Mouse (Mus musculus) cerebellum, adult (tissue): ENCODE measurements around the gene Gm10720.
"Not testable (repeated sequence)": the region's sequence is repeated elsewhere in the genome, so short reads cannot be mapped to it uniquely, and the experiment has no call there.

Experiments used
- ATAC-seq: cut with Nextera tagmentation; 2 replicates; pipeline ENCODE4 v1.9.2; 2017; ENCODE audit warnings: mild to moderate bottlenecking, moderate library complexity, mixed read lengths; ENCODE audit not compliant: insufficient number of reproducible peaks, low FRiP score, low TSS enrichment

Gene Gm10720

DNA sequence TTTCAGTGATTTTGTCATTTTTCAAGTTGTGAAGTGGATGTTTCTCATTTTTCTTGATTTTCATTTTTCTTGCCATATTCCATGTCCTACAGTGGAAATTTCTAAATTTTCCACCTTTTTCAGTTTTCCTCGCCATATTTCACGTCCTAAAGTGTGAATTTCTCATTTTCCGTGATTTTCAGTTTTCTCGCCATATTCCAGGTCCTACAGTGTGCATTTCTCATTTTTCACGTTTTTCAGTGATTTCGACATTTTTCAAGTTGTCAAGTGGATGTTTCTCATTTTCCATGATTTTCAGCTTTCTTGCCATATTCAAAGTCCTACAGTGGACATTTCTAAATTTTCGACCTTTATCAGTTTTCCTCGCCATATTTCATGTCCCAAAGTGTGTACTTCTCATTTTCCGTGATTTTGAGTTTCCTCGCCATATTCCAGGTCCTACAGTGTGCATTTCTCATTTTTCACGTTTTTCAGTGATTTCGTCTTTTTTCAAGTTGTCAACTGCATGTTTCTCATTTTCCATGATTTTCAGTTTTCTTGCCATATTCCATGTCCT is 9.5 kb downstream of the Gm10720 start, which contains the start of gene Gm10717:
Gene Gm10717, plus strand, starts transcription at position 506 of the 556 bp plus-strand sequence.
- ATAC-seq: not testable (repeated sequence)

DNA sequence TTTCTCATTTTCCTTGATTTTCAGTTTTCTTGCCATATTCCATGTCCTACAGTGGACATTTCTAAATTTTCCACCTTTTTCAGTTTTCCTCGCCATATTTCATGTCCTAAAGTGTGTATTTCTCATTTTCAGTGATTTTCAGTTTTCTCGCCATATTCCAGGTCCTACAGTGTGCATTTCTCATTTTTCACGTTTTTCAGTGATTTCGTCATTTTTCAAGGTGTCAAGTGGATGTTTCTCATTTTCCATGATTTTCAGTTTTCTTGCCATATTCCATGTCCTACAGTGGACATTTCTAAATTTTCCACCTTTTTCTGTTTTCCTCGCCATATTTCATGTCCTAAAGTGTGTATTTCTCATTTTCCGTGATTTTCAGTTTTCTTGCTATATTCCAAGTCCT is 10.2 kb downstream of the Gm10720 start:
- ATAC-seq: not testable (repeated sequence)

DNA sequence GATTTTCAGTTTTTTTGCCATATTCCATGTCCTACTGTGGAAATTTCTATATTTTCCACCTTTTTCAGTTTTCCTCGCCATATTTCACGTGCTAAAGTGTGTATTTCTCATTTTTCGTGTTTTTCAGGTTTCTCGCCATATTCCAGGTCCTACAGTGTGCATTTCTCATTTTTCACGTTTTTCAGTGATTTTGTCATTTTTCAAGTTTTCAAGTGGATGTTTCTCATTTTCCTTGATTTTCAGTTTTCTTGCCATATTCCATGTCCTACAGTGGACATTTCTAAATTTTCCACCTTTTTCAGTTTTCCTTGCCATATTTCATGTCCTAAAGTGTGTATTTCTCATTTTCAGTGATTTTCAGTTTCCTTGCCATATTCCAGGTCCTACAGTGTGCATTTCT is 10.7 kb downstream of the Gm10720 start:
- not testable (repeated sequence) for ATAC-seq

DNA sequence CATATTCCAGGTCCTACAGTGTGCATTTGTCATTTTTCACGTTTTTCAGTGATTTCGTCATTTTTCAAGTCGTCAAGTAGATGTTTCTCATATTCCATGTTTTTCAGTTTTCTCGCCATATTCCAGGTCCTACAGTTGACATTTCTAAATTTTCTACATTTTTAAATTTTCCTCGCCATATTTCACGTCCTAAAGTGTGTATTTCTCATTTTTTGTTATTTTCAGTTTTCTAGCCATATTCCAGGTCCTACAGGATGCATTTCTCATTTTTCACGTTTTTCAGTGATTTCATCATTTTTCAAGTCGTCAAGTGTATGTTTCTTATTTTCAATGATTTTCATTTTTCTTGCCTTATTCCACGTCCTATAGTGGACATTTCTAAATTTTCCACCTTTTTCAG is 11.3 kb downstream of the Gm10720 start:
- not testable (repeated sequence) for ATAC-seq

DNA sequence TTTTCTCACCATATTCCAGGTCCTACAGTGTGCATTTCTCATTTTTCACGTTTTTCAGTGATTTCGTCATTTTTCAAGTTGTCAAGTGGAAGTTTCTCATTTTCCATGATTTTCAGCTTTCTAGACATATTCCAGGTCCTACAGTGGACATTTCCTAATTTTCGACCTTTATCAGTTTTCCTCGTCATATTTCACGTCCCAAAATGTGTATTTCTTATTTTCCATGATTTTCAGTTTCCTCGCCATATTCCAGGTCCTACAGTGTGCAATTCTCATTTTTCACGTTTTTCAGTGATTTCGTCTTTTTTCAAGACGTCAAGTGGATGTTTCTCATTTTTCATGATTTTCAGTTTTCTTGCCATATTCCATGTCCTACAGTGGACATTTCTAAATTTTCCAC is 11.7 kb downstream of the Gm10720 start:
- not testable (repeated sequence) for ATAC-seq

DNA sequence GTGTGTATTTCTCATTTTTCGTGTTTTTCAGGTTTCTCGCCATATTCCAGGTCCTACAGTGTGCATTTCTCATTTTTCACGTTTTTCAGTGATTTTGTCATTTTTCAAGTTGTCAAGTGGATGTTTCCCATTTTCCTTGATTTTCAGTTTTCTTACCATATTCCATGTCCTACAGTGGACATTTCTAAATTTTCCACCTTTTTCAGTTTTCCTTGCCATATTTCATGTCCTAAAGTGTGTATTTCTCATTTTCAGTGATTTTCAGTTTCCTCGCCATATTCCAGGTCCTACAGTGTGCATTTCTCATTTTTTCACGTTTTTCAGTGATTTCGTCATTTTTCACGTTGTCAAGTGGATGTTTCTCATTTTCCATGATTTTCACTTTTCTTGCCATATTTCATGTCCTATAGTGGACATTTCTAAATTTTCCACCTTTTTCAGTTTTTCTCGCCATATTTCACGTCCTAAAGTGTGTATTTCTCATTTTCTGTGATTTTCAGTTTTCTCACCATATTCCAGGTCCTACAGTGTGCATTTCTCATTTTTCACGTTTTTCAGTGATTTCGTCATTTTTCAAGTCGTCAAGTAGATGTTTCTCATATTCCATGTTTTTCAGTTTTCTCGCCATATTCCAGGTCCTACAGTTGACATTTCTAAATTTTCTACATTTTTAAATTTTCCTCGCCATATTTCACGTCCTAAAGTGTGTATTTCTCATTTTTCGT is 14.0 kb downstream of the Gm10720 start:
- not testable (repeated sequence) for ATAC-seq

DNA sequence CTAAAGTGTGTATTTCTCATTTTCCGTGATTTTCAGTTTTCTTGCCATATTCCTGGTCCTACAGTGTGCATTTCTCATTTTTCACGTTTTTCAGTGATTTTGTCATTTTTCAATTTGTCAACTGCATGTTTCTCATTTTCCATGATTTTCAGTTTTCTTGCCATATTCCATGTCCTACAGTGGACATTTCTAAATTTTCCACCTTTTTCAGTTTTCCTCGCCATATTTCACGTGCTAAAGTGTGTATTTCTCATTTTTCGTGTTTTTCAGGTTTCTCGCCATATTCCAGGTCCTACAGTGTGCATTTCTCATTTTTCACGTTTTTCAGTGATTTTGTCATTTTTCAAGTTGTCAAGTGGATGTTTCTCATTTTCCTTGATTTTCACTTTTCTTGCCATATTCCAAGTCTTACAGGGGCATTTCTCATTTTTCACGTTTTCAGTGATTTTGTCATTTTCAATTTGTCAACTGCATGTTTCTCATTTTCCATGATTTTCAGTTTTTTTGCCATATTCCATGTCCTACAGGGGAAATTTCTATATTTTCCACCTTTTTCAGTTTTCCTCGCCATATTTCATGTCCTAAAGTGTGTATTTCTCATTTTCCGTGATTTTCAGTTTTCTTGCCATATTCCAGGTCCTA is 15.3 kb downstream of the Gm10720 start:
- not testable (repeated sequence) for ATAC-seq

DNA sequence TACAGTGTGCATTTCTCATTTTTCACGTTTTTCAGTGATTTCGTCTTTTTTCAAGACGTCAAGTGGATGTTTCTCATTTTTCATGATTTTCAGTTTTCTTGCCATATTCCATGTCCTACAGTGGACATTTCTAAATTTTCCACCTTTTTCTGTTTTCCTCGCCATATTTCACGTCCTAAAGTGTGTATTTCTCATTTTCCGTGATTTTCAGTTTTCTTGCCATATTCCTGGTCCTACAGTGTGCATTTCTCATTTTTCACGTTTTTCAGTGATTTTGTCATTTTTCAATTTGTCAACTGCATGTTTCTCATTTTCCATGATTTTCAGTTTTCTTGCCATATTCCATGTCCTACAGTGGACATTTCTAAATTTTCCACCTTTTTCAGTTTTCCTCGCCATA is 18.8 kb downstream of the Gm10720 start, which contains the start of gene Gm17535:
Gene Gm17535, plus strand, starts transcription at position 301 of the 400 bp plus-strand sequence.
- ATAC-seq: not testable (repeated sequence)

DNA sequence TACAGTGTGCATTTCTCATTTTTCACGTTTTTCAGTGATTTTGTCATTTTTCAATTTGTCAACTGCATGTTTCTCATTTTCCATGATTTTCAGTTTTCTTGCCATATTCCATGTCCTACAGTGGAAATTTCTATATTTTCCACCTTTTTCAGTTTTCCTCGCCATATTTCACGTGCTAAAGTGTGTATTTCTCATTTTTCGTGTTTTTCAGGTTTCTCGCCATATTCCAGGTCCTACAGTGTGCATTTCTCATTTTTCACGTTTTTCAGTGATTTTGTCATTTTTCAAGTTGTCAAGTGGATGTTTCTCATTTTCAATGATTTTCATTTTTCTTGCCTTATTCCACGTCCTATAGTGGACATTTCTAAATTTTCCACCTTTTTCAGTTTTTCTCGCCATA is 21.1 kb downstream of the Gm10720 start, which contains the start of gene Gm10715:
Gene Gm10715, plus strand, starts transcription at position 301 of the 400 bp plus-strand sequence.
- ATAC-seq: not testable (repeated sequence)

DNA sequence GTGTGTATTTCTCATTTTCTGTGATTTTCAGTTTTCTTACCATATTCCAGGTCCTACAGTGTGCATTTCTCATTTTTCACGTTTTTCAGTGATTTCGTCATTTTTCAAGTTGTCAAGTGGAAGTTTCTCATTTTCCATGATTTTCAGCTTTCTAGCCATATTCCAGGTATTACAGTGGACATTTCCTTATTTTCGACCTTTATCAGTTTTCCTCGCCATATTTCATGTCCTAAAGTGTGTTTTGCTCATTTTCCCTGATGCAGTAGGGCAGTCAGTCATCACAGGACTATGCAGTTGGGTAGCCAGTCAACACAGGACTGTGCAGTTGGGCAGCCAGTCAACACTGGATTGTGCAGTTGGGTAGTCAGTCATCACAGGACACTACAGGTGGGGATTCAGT is 22.7 kb downstream of the Gm10720 start:
- ATAC-seq: not testable (repeated sequence)
